Mouse (Mus musculus): Measurements from ENCODE around the gene Dynlt1c.
"Not testable (repeated sequence)": the region's sequence is repeated elsewhere in the genome, so short reads cannot be mapped to it uniquely, and the experiment has no call there.

- TF ChIP-seq EP300, CTCF (IDR thresholded peaks at IDR 0.05; ENCODE audit: low read depth): not testable (repeated sequence)
Observed at GRCm38 (mm10) chr17:6620035-6620434, 18.6 kb downstream of the Dynlt1c start.
